Mouse (Mus musculus) intestine, postnatal 0 days (tissue): ENCODE measurements around the gene Slc23a4. TPM values are rescaled to one million over a fixed set of nuclear protein-coding genes. Genes with fewer than 3 reads are reported as not detected.
A peak's percentile ranks its signal among the peaks of the same experiment; 100 is the strongest.

Experiments used
- ATAC-seq: fragments of 200-750 bp; cut with Nextera tagmentation; 2 replicates; pipeline ENCODE4 v1.8.0; 2017; ENCODE audit warnings: mild to moderate bottlenecking, moderate TSS enrichment, moderate library complexity
- H3K27ac ChIP-seq: fragments of 300-500 bp; sonication (generic); 2 replicates; pipeline ENCODE4 v1.5.1; 2014; ENCODE audit warnings: mild to moderate bottlenecking, low read depth, low read length, moderate library complexity
- H3K27me3 ChIP-seq: fragments of 300-500 bp; sonication (generic); replicated peaks from 2 replicates; pipeline ENCODE4 v1.6.1; 2014; ENCODE audit warnings: low read length, mixed read lengths; ENCODE audit not compliant: control insufficient read depth, insufficient read depth
- H3K36me3 ChIP-seq: fragments of 300-500 bp; sonication (generic); 2 replicates; pipeline ENCODE4 v1.6.1; 2014; ENCODE audit warnings: mild to moderate bottlenecking, moderate library complexity; ENCODE audit not compliant: control insufficient read depth, insufficient read depth
- H3K4me1 ChIP-seq: fragments of 300-500 bp; sonication (generic); replicated peaks from 2 replicates; pipeline ENCODE4 v1.6.1; 2014; ENCODE audit warnings: antibody characterized with exemption, low read length, mixed read lengths; ENCODE audit not compliant: control insufficient read depth, insufficient read depth
- H3K4me2 ChIP-seq: fragments of 300-500 bp; sonication (generic); replicated peaks from 2 replicates; pipeline ENCODE4 v1.6.1; 2014; ENCODE audit warnings: low read depth, mild to moderate bottlenecking, moderate library complexity
- H3K4me3 ChIP-seq: fragments of 300-500 bp; sonication (generic); 2 replicates; pipeline ENCODE4 v1.5.1; 2014; ENCODE audit warnings: low read depth, low read length
- H3K9ac ChIP-seq: fragments of 300-500 bp; sonication (generic); 2 replicates; pipeline ENCODE4 v1.6.1; 2014; ENCODE audit warnings: mild to moderate bottlenecking, low read depth, low read length
- H3K9me3 ChIP-seq: fragments of 300-500 bp; sonication (generic); 2 replicates; pipeline ENCODE4 v1.6.1; 2016; ENCODE audit warnings: mixed run types; ENCODE audit not compliant: control insufficient read depth
- CTCF ChIP-seq: sonication (generic); IDR thresholded peaks from 2 replicates; pipeline ENCODE4 v1.5.1; 2016; ENCODE audit warnings: low read depth, mild to moderate bottlenecking, control low read depth, antibody characterized with exemption, moderate library complexity
- WGBS: fragments of 180-500 bp; shearing (Covaris S2); extraction: QIAGEN DNeasy Blood & Tissue Kit; methylation state at CpG from one replicate; pipeline ENCODE4 v1.1.7; 2014; 5-methylcytosine and 5-hydroxymethylcytosine counted together
- polyA plus RNA-seq: library from polyadenylated mRNA; unstranded; fragments of >200 nt; fragmentation: Nextera tagmentation; extraction: Ambion mirVana; gene quantifications from 2 replicates; pipeline ENCODE4 v1.2.1, GENCODE M21; 2015

Gene Slc23a4
- polyA plus RNA-seq, 1 experiment from 2014 or later: 7.7 TPM

GRCm38 (mm10) chr6:34951956-34952667, 36.1 kb downstream of the Slc23a4 start:
- no peak overlapping the region for H3K4me2 ChIP-seq
- no peaks in the 10 kb centered on the region for H3K9me3 ChIP-seq
- no peaks in the 10 kb centered on the region for H3K27me3 ChIP-seq
- H3K27ac ChIP-seq: no peak overlapping the region
- WGBS: 64% methylated on average over 7 of the region's 7 CpGs
- H3K4me1 ChIP-seq: no peaks in the 10 kb centered on the region
- TF ChIP-seq CTCF: peak; percentile 27; the same call in 1 of the 2 replicates
- no peaks in the 10 kb centered on the region; the same call in 1 of the 2 replicates for H3K36me3 ChIP-seq
- H3K4me3 ChIP-seq: no peak overlapping the region
- no peak for ATAC-seq
- no peak overlapping the region for H3K9ac ChIP-seq

DNA sequence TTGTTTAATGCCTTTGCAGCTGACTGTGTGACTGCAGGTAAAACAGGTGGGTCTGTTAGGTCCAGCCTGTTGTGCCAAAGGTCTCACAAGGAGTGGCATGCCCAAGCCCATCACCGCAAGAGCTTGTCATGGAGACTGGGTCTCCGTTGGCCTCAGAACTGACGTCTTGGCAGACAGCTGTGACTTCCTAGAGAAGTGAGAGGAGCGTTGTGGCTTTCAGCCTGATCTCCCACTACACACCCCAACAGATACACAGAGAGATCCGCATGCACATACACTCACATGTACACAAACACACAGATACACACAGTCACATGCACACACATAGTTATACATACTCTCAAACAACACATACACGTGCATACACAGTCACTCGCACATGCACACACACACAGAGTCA, 36.7 kb downstream of the Slc23a4 start:
- Histone ChIP-seq H3K9ac (no peak overlapping the region), H3K4me1 (no peaks in the 10 kb centered on the region), H3K9me3 (no peaks in the 10 kb centered on the region), H3K4me2 (no peak overlapping the region), H3K27ac (no peak overlapping the region), H3K4me3 (no peak overlapping the region), H3K36me3 (no peaks in the 10 kb centered on the region; the same call in 1 of the 2 replicates), H3K27me3 (no peaks in the 10 kb centered on the region)
- 85% methylated on average over 7 of the region's 7 CpGs for WGBS
- no peak for ATAC-seq
- no peak for TF ChIP-seq CTCF

- H3K4me3 ChIP-seq: no peak overlapping the region
- no peak for ATAC-seq
Observed at GRCm38 (mm10) chr6:34948461-34948860, 39.7 kb downstream of the Slc23a4 start.

DNA sequence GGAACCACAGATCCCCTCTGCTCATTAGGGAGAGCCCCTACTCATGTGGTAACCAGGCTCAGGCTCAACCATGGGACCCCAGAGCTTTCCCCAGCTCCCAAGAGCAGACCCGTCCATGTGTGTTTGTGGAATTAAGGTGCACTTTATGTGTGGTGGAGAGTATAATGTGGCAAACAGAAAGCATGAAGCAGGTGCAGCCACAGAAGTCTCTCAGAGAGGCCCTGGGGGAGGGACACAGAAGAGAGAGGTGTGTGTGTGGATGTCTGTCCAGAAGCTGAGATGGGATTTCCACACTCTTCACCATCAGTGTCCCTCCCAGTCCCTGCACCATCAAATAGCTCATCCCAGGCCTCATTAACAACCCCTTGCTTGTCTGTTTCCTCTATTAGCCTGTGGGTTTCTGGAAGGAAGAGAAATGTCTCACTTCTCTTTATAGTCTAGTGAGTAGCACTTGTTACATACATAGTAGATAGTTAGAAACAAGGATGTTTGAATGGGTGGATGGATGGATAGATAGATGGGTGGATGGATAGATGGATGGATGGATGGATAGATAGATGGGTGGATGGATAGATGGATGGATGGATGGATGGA, 41.6 kb downstream of the Slc23a4 start:
- no peak overlapping the region for H3K4me2 ChIP-seq
- no peaks in the 10 kb centered on the region for H3K9me3 ChIP-seq
- TF ChIP-seq CTCF: no peak
- no peak overlapping the region for H3K27ac ChIP-seq
- ATAC-seq: no peak
- no peaks in the 10 kb centered on the region for H3K27me3 ChIP-seq
- no peak overlapping the region for H3K4me3 ChIP-seq
- no peak overlapping the region for H3K9ac ChIP-seq
- no peaks in the 10 kb centered on the region for H3K4me1 ChIP-seq
- no peaks in the 10 kb centered on the region; the same call in 1 of the 2 replicates for H3K36me3 ChIP-seq
- WGBS: 85% methylated on average over 1 of the region's 1 CpGs

More at GRCm38 (mm10) chr6:34948461-34948860, 39.7 kb downstream of the Slc23a4 start:
- no peak overlapping the region for H3K9ac ChIP-seq
- WGBS: 33% methylated on average over 11 of the region's 11 CpGs
- H3K36me3 ChIP-seq: no peaks in the 10 kb centered on the region; the same call in 1 of the 2 replicates
- H3K4me2 ChIP-seq: no peak overlapping the region
- H3K9me3 ChIP-seq: no peaks in the 10 kb centered on the region
- H3K4me1 ChIP-seq: no peaks in the 10 kb centered on the region
- no peak overlapping the region for H3K27ac ChIP-seq
- TF ChIP-seq CTCF: no peak
- H3K27me3 ChIP-seq: no peaks in the 10 kb centered on the region

GRCm38 (mm10) chr6:34943499-34943898, 44.7 kb downstream of the Slc23a4 start:
- Histone ChIP-seq H3K27ac (no peak overlapping the region), H3K9ac (no peak overlapping the region), H3K27me3 (no peaks in the 10 kb centered on the region), H3K4me1 (peaks cover 3% of the 10 kb centered on the region; the same call in 1 of the 2 replicates), H3K4me2 (no peak overlapping the region), H3K9me3 (no peaks in the 10 kb centered on the region), H3K36me3 (no peaks in the 10 kb centered on the region; the same call in 1 of the 2 replicates), H3K4me3 (no peak overlapping the region)
- 66% methylated on average over 5 of the region's 5 CpGs for WGBS
- no peak for TF ChIP-seq CTCF
- no peak for ATAC-seq

- Histone ChIP-seq H3K36me3 (no peaks in the 10 kb centered on the region), H3K4me2 (no peak overlapping the region), H3K27ac (no peak overlapping the region), H3K4me1 (peaks cover 3% of the 10 kb centered on the region; the same call in 1 of the 2 replicates), H3K4me3 (no peak overlapping the region), H3K9ac (no peak overlapping the region), H3K27me3 (no peaks in the 10 kb centered on the region), H3K9me3 (no peaks in the 10 kb centered on the region)
- TF ChIP-seq CTCF: no peak
- WGBS: 85% methylated on average over 9 of the region's 9 CpGs
- no peak for ATAC-seq
Observed at GRCm38 (mm10) chr6:34942446-34942845, 45.8 kb downstream of the Slc23a4 start.
